Mouse (Mus musculus): Measurements from ENCODE around the gene Cadm1.

Gene Cadm1

GRCm38 (mm10) chr9:47744916-47745315, 214.9 kb downstream of the Cadm1 start:
- DNase-seq (ENCODE audit: low spot score) = no peak

- DNase-seq (ENCODE audit: low spot score) = no peak
Measured at GRCm38 (mm10) chr9:47745716-47746115, 215.7 kb downstream of the Cadm1 start.

GRCm38 (mm10) chr9:47749160-47749559, 219.2 kb downstream of the Cadm1 start:
- no peak for DNase-seq (ENCODE audit: low spot score)

- no peak for DNase-seq (ENCODE audit: low spot score)
Measured at GRCm38 (mm10) chr9:47752516-47752915, 222.5 kb downstream of the Cadm1 start.

GRCm38 (mm10) chr9:47753127-47753526, 223.2 kb downstream of the Cadm1 start:
- DNase-seq (ENCODE audit: low spot score) = no peak

- no peak for DNase-seq (ENCODE audit: low spot score)
Measured at GRCm38 (mm10) chr9:47755119-47755518, 225.1 kb downstream of the Cadm1 start.

- DNase-seq (ENCODE audit: low spot score) = no peak
Measured at GRCm38 (mm10) chr9:47757798-47758197, 227.8 kb downstream of the Cadm1 start.

- no peak for DNase-seq (ENCODE audit: low spot score)
Measured at GRCm38 (mm10) chr9:47758320-47758719, 228.3 kb downstream of the Cadm1 start.

- DNase-seq (ENCODE audit: low spot score) = no peak
Measured at GRCm38 (mm10) chr9:47759807-47760206, 229.8 kb downstream of the Cadm1 start.

- DNase-seq (ENCODE audit: low spot score) = no peak
Measured at GRCm38 (mm10) chr9:47761601-47762000, 231.6 kb downstream of the Cadm1 start.

- no peak for DNase-seq (ENCODE audit: low spot score)
Measured at GRCm38 (mm10) chr9:47762913-47763312, 232.9 kb downstream of the Cadm1 start.

- no peak for DNase-seq (ENCODE audit: low spot score)
Measured at GRCm38 (mm10) chr9:47764920-47765319, 234.9 kb downstream of the Cadm1 start.

GRCm38 (mm10) chr9:47765323-47765722, 235.3 kb downstream of the Cadm1 start:
- no peak for DNase-seq (ENCODE audit: low spot score)

- DNase-seq (ENCODE audit: low spot score) = no peak
Measured at GRCm38 (mm10) chr9:47766342-47766741, 236.4 kb downstream of the Cadm1 start.

GRCm38 (mm10) chr9:47770836-47771235, 240.9 kb downstream of the Cadm1 start:
- no peak for DNase-seq (ENCODE audit: low spot score)

GRCm38 (mm10) chr9:47771953-47772352, 242.0 kb downstream of the Cadm1 start:
- DNase-seq (ENCODE audit: low spot score) = no peak

GRCm38 (mm10) chr9:47772750-47773149, 242.8 kb downstream of the Cadm1 start:
- DNase-seq (ENCODE audit: low spot score) = no peak

GRCm38 (mm10) chr9:47776941-47777919, 247.3 kb downstream of the Cadm1 start:
- no peak for DNase-seq (ENCODE audit: low spot score)

GRCm38 (mm10) chr9:47778438-47778837, 248.5 kb downstream of the Cadm1 start:
- DNase-seq (ENCODE audit: low spot score) = no peak

- DNase-seq (ENCODE audit: low spot score) = no peak
Measured at GRCm38 (mm10) chr9:47779291-47779690, 249.3 kb downstream of the Cadm1 start.

GRCm38 (mm10) chr9:47786642-47787041, 256.7 kb downstream of the Cadm1 start:
- no peak for DNase-seq (ENCODE audit: low spot score)

GRCm38 (mm10) chr9:47798478-47798877, 268.5 kb downstream of the Cadm1 start:
- DNase-seq (ENCODE audit: low spot score) = no peak

GRCm38 (mm10) chr9:47801242-47801641, 271.3 kb downstream of the Cadm1 start:
- no peak for DNase-seq (ENCODE audit: low spot score)

- no peak for DNase-seq (ENCODE audit: low spot score)
Measured at GRCm38 (mm10) chr9:47802527-47802926, 272.6 kb downstream of the Cadm1 start.

Measured in urinary bladder, postnatal 10 days (tissue).